In the genomic region with DNA sequence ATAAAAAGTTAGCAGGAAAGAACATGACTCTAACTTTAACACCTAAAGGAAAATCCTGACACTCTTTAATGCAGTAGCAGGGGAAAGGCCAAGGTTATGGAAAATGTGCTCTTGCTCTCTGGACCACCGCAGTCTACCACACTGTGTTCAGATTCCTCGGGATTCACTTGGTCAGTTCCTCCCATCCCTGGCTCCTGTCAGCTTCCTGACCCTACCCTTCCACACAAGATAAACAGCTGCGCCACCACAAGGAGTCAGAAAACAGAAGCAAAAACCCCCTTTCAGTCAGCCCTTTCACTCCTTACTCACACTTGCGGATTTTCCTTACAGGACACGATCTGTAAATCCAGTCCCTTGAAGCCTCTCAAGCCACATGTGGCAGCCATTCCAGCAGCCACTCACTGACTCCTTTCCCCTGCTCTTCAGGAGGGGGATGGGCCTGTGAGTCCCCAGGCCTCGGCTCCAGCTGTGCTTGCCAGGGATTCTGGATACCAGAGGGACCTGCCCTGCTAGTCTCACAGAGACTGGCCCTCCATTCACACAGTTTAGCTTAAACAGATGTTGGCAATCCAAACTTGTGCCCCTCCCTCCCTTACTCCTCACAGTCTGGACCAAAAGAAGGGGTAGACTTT, we compare ENCODE assay signal across 8 mouse cellular contexts.
DNase-seq lines count a peak whose midpoint lies in the region; ATAC-seq and TF ChIP-seq lines count a peak whose summit lies in the region.

No protein-coding gene starts in this region.

- H3K4me2 ChIP-seq in forebrain, embryonic 15.5 days (replicated peaks), result no peak overlapping the region
- H3K4me2 ChIP-seq in hindbrain, embryonic 15.5 days, result no peak overlapping the region
- 0 out of 2 replicates have a peak overlapping the region, but pooled peaks have one; percentile 23 for H3K4me2 ChIP-seq in stomach, postnatal 0 days (replicated peaks; ENCODE audit: low read depth)

- H3K4me1 ChIP-seq in forebrain, embryonic 15.5 days, result peaks cover 14% of the 10 kb centered on the region
- H3K4me1 ChIP-seq in hindbrain, embryonic 15.5 days (replicated peaks), result peaks cover 15% of the 10 kb centered on the region
- peaks cover 14% of the 10 kb centered on the region for H3K4me1 ChIP-seq in lung, adult 2 months (ENCODE audit: control insufficient read depth, insufficient read depth, low read length)
- H3K4me1 ChIP-seq in stomach, postnatal 0 days (replicated peaks; ENCODE audit: control insufficient read depth, insufficient read depth), result 0 out of 2 replicates have a peak, but pooled peaks cover 5% of the 10 kb centered on the region

- no peaks in the 10 kb centered on the region for H3K9me3 ChIP-seq in forebrain, embryonic 15.5 days
- H3K9me3 ChIP-seq in hindbrain, embryonic 15.5 days, result no peaks in the 10 kb centered on the region
- H3K9me3 ChIP-seq in stomach, postnatal 0 days (ENCODE audit: control insufficient read depth, low read length), result no peaks in the 10 kb centered on the region

- 18% methylated on average over 6 of the region's 6 CpGs for WGBS in forebrain, embryonic 15.5 days
- WGBS in hindbrain, embryonic 15.5 days, result 17% methylated on average over 6 of the region's 6 CpGs
- WGBS in lung, adult 2 months, result 20% methylated on average over 6 of the region's 6 CpGs
- 27% methylated on average over 6 of the region's 6 CpGs for WGBS in stomach, postnatal 0 days

- no peaks in the 10 kb centered on the region for H3K27me3 ChIP-seq in forebrain, embryonic 15.5 days
- no peaks in the 10 kb centered on the region for H3K27me3 ChIP-seq in hindbrain, embryonic 15.5 days
- H3K27me3 ChIP-seq in stomach, postnatal 0 days (ENCODE audit: control insufficient read depth, insufficient read depth, low read length), result no peaks in the 10 kb centered on the region

- no peak overlapping the region for H3K4me3 ChIP-seq in forebrain, embryonic 15.5 days
- H3K4me3 ChIP-seq in hindbrain, embryonic 15.5 days, result no peak overlapping the region
- no peak overlapping the region for H3K4me3 ChIP-seq in lung, adult 2 months (replicated peaks; ENCODE audit: extremely low read depth, low read depth, low read length)
- no peak overlapping the region for H3K4me3 ChIP-seq in stomach, postnatal 0 days (ENCODE audit: low read depth, low read length)

- ATAC-seq in forebrain, embryonic 15.5 days (replicated peaks), result peak; percentile 67
- peak; percentile 42; the same call in 1 of the 2 replicates for ATAC-seq in hindbrain, embryonic 15.5 days (ENCODE audit: low FRiP score, low read depth)
- peak; percentile 32; the same call in 1 of the 2 replicates for ATAC-seq in stomach, postnatal 0 days (ENCODE audit: low FRiP score, low TSS enrichment)
- no peak for ATAC-seq in megakaryocyte progenitor cell, adult 5-6 weeks (replicated peaks; ENCODE audit: poor library complexity)

- no peak for TF ChIP-seq POLR2A in lung, adult 2 months (IDR thresholded peaks at IDR 0.05; ENCODE audit: borderline replicate concordance, extremely low read depth, low read depth, low read length)

- no peak for TF ChIP-seq CTCF in lung, adult 2 months (IDR thresholded peaks at IDR 0.05; ENCODE audit: insufficient read depth, low read length)
- TF ChIP-seq CTCF in stomach, postnatal 0 days (IDR thresholded peaks at IDR 0.05; ENCODE audit: low read depth), result no peak

- H3K36me3 ChIP-seq in forebrain, embryonic 15.5 days, result no peaks in the 10 kb centered on the region
- no peaks in the 10 kb centered on the region for H3K36me3 ChIP-seq in hindbrain, embryonic 15.5 days
- H3K36me3 ChIP-seq in stomach, postnatal 0 days (ENCODE audit: control insufficient read depth, insufficient read depth, low read length), result no peaks in the 10 kb centered on the region

- H3K27ac ChIP-seq in forebrain, embryonic 15.5 days (replicated peaks), result peak overlapping the region; percentile 29
- 0 out of 2 replicates have a peak overlapping the region, but pooled peaks have one; percentile 5 for H3K27ac ChIP-seq in hindbrain, embryonic 15.5 days (replicated peaks)
- peak overlapping the region; percentile 45; the same call in 1 of the 2 replicates for H3K27ac ChIP-seq in stomach, postnatal 0 days (replicated peaks)

- H3K9ac ChIP-seq in forebrain, embryonic 15.5 days (replicated peaks), result no peak overlapping the region
- no peak overlapping the region for H3K9ac ChIP-seq in hindbrain, embryonic 15.5 days
- H3K9ac ChIP-seq in stomach, postnatal 0 days (ENCODE audit: low read length), result peak overlapping the region; percentile 35; the same call in 1 of the 2 replicates

- peak; percentile 56 for DNase-seq in adrenal gland, postnatal 14 days
- DNase-seq in adrenal gland, postnatal 25 days, result no peak
- DNase-seq in lung, adult 2 months, result peak; percentile 42
- DNase-seq in stomach, postnatal 0 days (ENCODE audit: low spot score), result no peak
- DNase-seq in cerebellum, adult 11-12 months, result no peak

- no peak for TF ChIP-seq EP300 in stomach, postnatal 0 days (optimal IDR thresholded peaks at IDR 0.05)

Comparison
In these comparisons a context has a peak if more than half of its experiments do, and no peak if none do; other contexts are left out.
1. DNase-seq: peak in adrenal gland, postnatal 14 days (single experiment) and lung, adult 2 months (single experiment); none in adrenal gland, postnatal 25 days (single experiment), stomach, postnatal 0 days (single experiment) and cerebellum, adult 11-12 months (single experiment).
2. Peak in every context shown above with its lines, with median percentiles within 50 percentile points of each other: H3K27ac ChIP-seq.